Mouse (Mus musculus): ENCODE measurements around the gene Kank3.

DNA sequence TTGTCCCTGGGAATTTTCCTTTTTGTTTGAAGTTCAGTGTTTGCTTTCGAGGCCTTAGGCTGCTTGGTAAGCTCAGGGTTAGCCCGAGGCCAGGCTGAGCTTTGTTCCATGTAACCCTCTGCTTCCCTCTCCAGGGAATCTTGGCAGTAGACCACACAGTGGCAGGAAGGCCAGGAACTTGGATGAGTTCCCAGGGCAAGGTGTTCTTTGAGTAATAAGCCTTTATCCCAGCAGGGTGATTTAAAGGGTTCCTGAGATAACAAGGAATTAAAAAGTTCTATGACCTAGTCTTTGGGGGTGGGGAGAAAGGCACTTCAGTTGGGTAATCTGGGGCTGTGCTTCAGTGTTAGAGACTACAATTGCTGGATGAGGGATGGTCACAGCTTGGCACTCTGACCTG, 18.6 kb downstream of the Kank3 start:
- no peak; the same call in 1 of the 2 replicates for TF ChIP-seq CTCF (IDR thresholded peaks at IDR 0.05; ENCODE audit: low read depth)
- TF ChIP-seq EP300 (IDR thresholded peaks at IDR 0.05; ENCODE audit: low read depth) = peak; percentile 92

Measured in heart, postnatal 0 days (tissue).